Mouse (Mus musculus) retina, postnatal 7 days (tissue): ENCODE measurements around the gene Narfl.
A peak's percentile ranks its signal among the peaks of the same experiment; 100 is the strongest.

Experiments
- DNase-seq: peaks from one replicate; pipeline ENCODE4 v3.0.0-alpha.2; 2012; ENCODE audit warnings: low read depth, low spot score

Gene Narfl

DNA sequence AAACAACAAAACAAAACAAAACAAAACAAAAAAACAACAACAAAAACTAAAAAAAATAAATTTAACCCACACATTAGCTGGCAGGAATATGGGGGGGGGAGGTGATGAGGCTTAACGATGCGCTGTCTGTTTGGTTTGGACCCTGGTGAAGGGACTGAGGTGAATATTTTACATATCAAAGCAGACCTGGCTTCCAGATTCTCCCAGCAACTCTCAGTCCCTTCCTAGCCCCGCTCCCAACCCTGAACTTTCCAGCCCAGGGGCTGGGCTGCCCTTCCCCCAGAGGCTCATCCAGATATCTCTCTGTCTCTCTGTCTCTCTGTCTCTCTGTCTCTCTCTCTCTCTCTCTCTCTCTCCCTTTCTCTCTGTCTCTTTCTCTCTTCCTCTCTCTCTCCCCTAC, 11.0 kb upstream of the Narfl start:
- DNase-seq, result no peak

DNA sequence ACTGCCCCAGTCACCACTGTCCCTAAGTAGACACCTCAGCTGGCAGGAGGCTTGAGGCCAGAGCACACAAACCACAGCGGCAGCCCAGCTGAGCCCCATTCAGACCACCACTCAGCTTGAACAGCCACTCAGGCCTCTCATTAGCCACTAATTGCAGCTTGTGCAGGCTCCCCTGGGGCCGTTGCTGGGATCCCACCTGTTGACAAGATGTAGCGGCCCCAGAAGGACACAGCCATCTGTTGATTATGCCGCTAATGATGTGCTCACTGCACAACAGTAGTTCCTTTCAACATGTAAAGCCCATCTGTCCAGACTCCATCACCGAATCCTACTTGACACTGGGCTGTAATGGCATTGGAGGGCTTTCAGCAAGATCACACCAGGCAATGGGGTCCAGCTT, 7.7 kb upstream of the Narfl start:
- no peak for DNase-seq

- no peak for DNase-seq
These were observed 4.2 kb upstream of the Narfl start for GRCm38 (mm10) chr17:25769331-25769730.

- DNase-seq, result no peak
These were observed 1.9 kb downstream of the Narfl start for GRCm38 (mm10) chr17:25775318-25776062.

DNA sequence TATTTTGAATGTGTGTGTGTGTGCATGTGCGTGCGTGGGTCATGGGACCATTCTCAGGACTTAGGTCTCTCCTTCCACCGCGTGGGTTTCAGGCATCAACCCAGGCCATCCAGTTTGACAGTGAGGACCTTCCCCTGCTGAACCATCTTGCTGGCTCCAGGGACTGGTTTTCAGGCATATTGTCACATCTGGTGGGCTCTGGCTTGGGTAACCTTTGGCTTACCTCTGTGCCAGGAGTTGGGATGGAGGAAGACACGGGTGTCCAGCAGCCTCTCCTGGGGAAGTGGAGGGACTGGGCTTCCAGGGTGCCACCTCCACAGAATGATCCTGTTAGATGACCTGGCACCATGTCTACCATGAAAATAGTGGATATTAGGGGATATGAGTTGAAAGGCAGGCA, 4.4 kb downstream of the Narfl start:
- DNase-seq, result no peak

- DNase-seq, result no peak
These were observed 7.8 kb downstream of the Narfl start for GRCm38 (mm10) chr17:25781339-25781738.

DNA sequence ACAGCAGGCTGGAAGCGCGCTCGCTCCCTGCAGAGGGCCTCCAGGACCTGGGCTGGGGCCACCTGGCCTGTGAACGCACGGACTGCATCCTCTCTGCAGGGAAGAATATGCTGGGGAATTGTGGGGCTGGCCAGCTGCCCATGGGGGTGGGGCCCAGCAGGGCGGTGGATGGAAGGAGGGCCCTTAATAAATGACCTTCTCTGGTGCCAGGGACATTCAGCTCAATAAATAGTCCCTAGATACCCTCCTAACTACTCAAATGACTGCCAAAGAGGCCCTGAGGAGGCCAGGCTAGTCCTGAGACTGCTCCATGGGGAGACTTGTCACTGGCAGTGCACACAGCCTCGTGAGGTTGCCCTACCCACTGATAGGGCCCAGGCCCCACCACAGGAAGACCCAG, 9.5 kb downstream of the Narfl start:
- no peak for DNase-seq

GRCm38 (mm10) chr17:25783861-25784574, 10.4 kb downstream of the Narfl start:
- no peak for DNase-seq

GRCm38 (mm10) chr17:25785281-25785745, 11.7 kb downstream of the Narfl start, which contains the start of gene Haghl:
Gene Haghl, minus strand, starts transcription at chr17:25785673.
- DNase-seq, result peak; percentile 93

DNA sequence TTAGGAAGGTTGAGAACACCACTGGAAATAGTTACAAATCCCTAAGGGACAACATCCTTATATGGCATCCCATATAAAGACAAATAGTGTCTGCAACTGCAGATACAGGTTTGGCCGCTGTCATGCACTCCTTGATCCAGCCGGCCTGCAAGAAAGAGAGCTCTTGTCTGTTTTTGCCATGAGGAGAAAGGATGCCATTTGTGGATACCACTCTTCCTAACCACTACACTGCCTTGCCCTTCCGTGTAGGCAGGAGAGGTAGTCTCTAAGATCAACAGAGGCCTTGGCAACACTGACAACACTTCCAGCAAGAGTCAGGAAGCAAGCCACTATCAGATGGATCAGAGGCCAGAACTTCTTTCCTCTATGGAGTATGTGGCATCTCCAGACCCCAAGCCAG, 12.7 kb downstream of the Narfl start, which contains the start of gene Ccdc78:
Ccdc78 (plus strand) TSS at position 301 of the 400 bp plus-strand sequence.
- DNase-seq, result no peak

DNA sequence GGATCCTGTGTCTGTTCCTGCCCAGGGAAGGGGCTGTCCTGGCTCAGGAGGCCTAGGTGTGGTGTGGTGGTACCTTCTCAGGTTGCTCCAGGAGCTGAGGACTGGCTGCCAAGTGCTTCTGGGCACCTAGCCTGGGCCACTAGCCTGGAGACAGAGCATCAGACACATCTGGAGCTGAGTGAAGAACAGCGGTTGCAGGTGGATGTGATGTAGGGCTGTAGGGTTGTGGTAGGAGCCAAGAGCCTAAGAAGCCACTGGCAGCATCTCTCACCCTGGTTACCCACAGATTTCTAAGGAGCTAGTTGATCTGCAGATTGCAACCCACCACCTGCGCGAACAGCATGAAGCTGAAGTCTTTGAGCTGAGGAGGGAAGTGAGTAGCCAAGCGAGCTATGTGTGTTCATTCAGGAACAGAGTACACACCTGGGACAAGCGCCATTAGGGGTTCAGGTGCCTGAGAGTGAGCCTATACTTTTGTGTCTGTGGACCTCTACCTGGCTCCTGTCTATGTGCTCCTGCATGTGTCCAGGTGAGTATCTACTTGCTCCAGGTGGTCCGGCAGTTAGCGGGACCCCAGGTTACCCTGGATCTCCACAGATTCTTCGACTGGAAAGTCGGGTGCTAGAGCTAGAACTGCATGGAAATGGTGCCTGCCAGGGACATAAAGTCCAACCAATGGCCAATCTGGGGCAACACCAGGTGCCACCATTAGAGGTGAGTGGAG, 13.4 kb downstream of the Narfl start:
- no peak for DNase-seq

- no peak for DNase-seq
These were observed 17.8 kb downstream of the Narfl start for GRCm38 (mm10) chr17:25791320-25791842.

DNA sequence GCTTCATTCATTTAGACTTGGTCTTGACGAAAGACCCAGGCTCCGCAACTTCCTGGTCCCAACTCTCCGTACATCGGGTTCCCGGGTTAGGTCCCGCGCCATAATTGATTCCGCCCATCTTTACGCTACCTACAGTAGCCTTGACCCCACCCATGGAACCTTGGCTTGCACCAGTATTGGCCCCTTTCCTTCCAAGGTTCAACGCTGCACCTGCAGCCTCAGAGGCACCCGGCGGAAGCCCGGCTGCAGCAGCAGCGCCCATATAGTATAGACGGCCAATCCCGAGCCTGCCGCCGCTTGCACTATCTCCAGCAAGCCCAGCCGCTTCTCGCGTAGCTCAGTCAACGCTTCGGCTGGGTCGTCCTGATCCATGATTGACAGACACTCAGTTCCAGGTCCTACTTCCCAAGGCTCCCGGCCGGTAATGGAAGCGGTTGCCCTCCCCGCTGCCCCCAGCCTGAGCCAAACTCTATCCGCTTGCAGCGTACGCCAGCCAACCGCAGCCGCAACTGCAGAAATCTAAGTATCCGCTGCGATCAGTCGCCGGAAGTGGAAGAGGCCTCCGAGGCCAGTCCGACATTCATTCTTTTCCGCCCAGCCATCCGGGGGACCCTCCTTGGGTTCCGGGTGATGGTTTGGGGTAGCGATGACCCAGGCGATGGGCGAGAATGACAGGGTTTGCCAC, 18.4 kb downstream of the Narfl start:
- DNase-seq, result peak; percentile 82

GRCm38 (mm10) chr17:25792615-25793014, 19.0 kb downstream of the Narfl start, which contains the start of gene Fam173a:
Gene Fam173a, minus strand, starts transcription at chr17:25792901.
- DNase-seq, result no peak

- DNase-seq, result no peak
These were observed 20.6 kb downstream of the Narfl start for GRCm38 (mm10) chr17:25794197-25794596.

- no peak for DNase-seq
These were observed 21.4 kb downstream of the Narfl start for GRCm38 (mm10) chr17:25794998-25795397.

GRCm38 (mm10) chr17:25795609-25796092, 22.1 kb downstream of the Narfl start, which contains the start of gene AC134908.4:
Gene AC134908.4, minus strand, starts transcription at chr17:25795659.
- DNase-seq, result no peak

DNA sequence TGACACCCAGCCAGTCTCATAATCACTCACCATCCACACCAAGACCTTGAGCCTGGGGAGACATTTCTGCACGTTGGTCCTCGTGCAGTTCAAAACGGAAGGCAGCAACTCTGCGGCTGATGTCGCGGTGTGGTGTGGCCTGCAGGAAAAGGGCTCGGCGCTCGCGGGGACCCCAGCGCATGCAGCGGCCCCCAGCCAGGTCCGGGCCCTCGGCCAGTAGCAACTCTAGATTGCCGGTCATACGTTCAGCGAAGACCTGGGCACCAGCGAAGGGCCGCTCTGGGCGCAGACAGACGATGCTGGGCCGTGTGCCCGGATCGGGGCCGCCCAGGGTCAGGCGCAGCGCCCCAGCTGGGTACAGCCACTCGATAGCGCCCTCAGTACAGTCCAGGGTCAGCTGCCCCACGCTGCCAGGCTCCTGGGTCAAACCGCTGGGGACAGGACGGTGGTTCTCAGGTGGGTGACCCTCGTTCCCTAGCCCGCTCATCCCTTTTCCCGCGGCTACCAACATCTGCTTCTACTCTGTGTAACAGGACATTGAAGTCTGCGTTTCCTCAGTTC, 22.7 kb downstream of the Narfl start:
- no peak for DNase-seq

DNA sequence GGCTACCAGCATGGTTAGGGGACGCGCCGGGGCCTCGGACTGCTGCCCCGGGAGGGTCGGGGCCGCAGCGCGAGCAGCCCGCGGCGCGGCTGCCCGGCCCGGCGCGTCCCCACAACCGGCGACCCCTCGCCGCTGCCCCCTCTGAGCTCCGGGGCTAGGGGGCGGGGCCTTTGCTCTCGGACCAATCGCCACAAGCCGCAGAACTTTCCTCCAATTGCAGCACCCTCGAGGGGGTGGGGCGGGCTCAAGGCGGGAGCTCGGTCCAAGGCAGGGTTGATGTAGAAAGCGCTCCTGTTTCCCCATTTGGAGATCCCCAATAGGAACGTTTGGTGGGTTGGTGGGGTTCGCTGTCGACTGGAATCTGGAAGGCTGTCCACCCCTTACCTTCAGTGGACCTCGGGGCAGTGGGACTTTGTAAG, 23.4 kb downstream of the Narfl start, which contains the start of gene Metrn:
Metrn (minus strand) TSS at position 186 of the 419 bp plus-strand sequence.
- no peak for DNase-seq

DNA sequence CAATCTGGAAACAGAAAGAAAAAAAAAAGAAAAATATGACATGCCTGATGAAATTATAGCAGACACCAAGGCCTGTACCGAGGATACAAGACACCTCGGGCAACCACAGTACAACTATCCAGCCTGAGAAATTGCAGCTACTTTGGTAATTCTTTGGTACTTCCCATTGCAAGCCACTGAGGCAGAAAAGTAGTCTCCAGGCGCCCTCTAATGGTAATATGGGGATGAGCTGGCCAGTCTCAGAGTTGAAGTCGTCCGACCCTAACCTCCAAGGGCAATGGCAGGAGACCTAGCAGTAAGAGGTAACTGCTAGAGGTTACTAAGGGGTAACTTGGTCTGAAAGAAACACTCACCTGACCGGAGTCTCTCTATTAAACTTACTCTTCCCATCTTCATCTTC, 27.5 kb downstream of the Narfl start:
- no peak for DNase-seq
